Mouse (Mus musculus) lung, adult 18-20 months (tissue): Measurements from ENCODE around the gene Cstb.
A peak's percentile ranks its signal among the peaks of the same experiment; 100 is the strongest.

Experiments
- DNase-seq, 2 experiments: peaks; one replicate each; pipeline ENCODE4 v3.0.0; 2022; ENCODE audit warnings: mixed read lengths in 2 of 2

The Cstb gene

DNA sequence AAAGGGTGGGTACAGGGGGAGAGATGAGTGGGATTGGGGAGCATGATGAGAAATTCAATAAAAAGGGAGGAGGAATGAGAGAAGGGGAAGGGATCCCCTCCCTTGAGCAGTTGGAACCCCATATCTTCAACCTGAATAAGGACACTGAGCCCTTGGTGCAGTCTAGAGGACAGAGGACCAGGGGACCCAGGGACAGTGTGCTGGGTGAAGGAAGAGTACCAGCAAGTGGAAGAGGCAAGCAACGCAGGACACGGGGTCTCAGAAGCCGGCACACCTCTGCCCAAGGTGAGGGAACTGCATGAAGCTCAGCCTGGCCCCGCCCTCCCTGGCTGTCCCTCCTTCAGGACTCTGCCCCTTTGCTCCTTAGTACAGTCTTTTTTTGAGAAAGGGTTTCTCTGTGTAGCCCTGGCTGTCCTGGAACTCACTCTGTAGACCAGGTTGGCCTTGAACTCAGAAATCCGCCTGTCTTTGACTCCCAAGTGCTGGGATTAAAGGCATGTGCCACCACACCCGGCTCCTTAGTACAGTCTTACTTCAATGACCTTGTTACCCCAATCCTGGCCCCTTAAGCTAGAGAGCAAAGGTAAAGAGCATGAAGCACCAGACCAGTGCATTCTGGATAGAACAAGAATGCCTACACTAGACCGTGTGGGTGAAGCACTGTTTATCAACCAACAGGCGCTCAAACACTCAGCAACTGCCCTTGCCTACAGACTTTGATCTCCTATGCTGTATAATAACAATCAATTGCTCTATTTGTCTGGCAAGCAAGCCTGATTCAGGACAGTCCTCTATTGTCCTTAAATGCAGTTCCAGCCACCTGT, 37.7 kb downstream of the Cstb start:
- DNase-seq, result peak in 1 of 2 experiments; percentile 14

- DNase-seq, result peak in 1 of 2 experiments; percentile 33
These were observed 38.3 kb downstream of the Cstb start for GRCm38 (mm10) chr10:78463769-78464167.

DNA sequence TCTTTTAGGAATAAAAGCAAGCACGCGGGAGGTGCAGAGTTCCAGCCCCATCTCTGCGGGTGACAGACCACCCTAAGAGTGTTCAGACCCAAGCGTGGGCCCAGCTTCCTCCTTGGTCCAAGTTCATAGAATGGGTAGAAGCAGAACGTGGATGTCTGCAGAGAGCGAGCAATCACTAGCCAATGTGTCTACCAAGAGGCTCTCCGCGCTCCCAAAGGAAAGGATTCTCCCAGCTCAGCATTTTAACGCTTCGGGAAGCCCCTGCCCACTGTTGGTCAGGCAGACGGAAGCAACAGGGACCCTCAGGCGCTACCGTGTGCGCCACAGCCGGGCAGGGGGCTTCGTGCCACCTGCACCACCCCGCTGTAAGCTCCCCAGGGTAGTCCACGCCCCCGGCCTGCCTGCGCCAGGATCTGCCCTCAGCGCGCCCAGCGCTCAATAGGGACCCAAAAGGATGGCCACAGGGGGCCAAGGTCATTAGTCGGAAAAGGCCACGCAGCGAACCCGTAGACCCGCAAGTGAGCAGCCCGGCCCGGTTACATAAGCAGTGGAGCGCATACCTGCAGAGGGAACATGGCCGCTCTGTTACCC, 38.8 kb downstream of the Cstb start:
- DNase-seq, result no peak

GRCm38 (mm10) chr10:78464792-78465207, 39.3 kb downstream of the Cstb start, which contains the start of gene Pdxk:
Pdxk (minus strand) TSS chr10:78464975.
- DNase-seq, result peak; percentile 96 to 97

- peak in 1 of 2 experiments; percentile 13 for DNase-seq
These were observed 40.0 kb downstream of the Cstb start for GRCm38 (mm10) chr10:78465472-78465871.

DNA sequence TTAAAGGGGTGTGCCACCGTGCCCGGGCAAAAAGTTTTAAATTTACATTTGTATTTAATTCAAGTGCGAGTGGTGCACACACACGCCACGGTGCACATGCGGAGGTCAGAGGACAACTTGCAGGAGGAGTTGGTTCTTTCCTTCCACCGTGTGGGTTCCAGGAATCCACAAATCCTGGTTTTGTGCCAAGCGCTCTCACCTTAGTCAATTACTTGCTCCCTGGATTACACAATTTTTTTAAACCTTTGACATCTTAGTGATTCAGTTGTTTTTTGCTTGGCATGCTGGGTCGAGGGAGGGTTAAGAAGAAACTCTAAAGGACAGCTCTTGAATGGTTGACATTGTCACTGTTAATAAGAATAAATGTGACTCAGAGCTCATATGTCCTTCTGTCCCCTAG, 41.2 kb downstream of the Cstb start:
- peak in 1 of 2 experiments; percentile 32 for DNase-seq

DNA sequence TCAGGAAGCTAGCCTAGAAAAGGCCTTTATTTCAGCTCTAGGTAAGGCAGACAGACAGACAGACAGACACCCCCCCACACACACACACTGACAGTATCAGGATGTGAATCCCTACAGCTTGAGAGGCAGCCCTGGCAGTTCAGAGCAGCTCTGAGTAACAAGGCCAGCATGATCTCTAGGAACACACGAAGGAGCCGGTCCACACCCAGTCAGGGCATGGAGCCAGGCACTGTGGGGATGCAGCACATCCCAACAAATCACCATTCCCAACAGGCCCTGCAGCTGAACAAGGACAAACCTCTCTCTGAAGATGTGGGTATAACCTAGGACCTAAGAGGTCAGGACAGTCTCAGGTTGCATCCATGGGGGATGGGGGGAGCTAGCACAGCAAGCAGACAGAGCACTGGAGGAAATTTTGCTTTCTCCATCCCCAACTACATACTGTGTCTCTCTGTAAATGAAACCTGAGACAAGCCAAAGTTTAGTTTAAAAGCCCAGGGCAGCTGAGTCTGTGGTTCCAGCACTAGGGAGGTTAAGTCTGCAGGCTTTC, 42.4 kb downstream of the Cstb start:
- peak in 1 of 2 experiments; percentile 21 for DNase-seq

DNA sequence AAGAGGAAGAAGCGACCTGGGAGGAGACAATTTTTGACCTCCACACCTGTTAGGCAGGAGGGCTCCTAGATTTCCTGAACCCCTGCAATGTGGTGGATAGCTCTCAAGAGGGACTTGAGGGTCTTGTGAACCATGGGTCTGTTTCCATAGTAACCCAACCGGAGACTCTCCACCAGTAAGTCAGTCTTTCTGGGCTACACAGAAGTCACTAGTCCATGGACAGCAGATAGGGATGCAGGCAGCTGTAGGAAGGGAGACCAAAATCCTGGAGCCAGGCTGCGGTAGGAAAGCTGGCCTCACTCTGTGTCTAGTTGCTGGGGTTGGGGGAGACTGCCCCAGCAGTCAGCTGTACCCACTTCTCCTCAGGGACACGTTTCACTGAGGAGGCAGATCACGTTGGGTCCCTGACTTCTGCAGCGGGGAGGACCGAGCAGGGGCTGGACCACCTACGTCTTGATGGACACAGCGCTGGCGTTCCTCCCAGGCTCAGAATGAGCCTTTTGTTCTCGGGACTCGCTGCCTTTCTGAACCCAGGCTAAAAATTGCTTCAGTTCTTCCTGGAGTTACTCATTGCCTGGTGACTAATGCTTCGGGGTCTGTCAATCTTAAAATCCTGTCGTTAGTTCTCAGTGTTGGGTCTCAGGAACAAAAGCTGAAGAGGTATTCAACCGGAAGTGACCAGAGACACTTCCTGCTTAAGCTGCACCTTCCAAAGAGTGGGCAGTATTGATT, 45.3 kb downstream of the Cstb start:
- DNase-seq, result no peak

- no peak for DNase-seq
These were observed 46.6 kb downstream of the Cstb start for GRCm38 (mm10) chr10:78472046-78472445.

- DNase-seq, result no peak
These were observed 48.0 kb downstream of the Cstb start for GRCm38 (mm10) chr10:78473434-78473833.

- DNase-seq, result no peak
These were observed 49.3 kb downstream of the Cstb start for GRCm38 (mm10) chr10:78474759-78475158.

GRCm38 (mm10) chr10:78476821-78477220, 51.4 kb downstream of the Cstb start:
- DNase-seq, result no peak
